Mouse (Mus musculus) adrenal gland, postnatal 14 days (tissue): ENCODE data around the gene Ncoa6. TPM values are rescaled to one million over a fixed set of nuclear protein-coding genes. Genes with fewer than 3 reads are reported as not detected.

Experiments
- DNase-seq: peaks from one replicate; pipeline ENCODE4 v3.0.0; 2021; ENCODE audit warnings: mixed read lengths
- total RNA-seq: library from RNA; stranded (reverse); gene quantifications from 2 replicates; pipeline ENCODE4 v1.2.3, GENCODE M21; 2021

The Ncoa6 gene
- total RNA-seq, 1 experiment from 2014 or later: 39.5 TPM

DNA sequence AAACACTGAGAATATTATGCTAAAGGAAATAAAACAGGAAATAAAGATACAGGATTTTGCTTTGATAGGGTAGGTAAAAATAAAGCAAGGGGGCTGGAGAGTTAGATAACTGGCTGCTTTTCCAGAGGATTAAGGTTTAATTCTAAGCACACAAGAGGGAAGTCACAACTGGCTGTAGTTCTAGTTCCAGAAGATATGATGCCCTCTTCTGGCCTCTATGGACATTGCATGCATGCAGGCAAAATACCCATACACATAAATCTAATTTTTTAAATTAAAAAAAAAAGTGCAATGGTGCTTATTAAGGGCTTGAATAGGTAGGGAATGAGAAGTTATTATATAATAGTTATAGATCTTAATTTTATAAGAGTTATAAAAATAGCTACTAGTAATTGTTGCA is 37.2 kb downstream of the Ncoa6 start:
- DNase-seq: peak; percentile 27

DNA sequence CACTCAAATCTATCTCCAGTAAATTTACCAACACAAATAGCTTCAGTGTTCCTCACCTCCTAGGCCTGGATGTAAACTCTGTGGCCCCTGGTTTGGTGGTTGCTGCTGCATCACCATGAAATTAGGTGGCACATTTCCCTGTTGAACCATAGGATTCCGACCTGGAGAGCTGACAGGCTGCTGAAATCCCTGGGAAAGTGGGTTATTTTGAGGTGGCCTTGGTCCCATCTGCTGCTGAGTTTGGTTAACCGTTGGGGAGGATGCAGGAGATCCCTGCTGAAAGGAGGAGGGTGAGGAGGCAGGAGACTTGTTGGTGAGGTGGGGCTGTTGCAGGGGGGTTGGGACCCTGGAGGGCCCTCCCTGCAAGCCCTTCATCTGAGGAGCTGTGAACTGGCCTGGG is 52.8 kb downstream of the Ncoa6 start:
- no peak for DNase-seq

- DNase-seq: no peak
Observed at GRCm38 (mm10) chr2:155404635-155405034, 69.1 kb downstream of the Ncoa6 start.

DNA sequence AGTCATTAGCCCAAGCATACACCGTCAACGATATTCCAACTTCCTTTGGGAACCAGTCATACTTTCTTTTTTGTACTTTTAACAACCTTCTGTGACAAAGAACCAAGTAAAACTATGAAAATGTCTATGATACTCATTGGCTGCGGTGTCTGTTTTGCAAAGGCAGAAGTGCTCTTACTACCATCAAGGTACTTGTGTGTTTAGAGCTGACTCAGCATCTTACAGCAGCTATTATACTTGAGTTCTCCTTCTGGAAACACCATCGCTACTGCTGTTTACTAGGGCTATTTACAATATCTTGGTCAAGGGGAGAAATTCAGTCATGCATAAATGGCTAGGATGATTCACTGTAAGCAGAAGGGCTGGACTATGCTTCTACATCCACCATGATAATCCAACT is 71.8 kb downstream of the Ncoa6 start:
- DNase-seq: no peak

GRCm38 (mm10) chr2:155400276-155400675 is 73.4 kb downstream of the Ncoa6 start:
- no peak for DNase-seq

DNA sequence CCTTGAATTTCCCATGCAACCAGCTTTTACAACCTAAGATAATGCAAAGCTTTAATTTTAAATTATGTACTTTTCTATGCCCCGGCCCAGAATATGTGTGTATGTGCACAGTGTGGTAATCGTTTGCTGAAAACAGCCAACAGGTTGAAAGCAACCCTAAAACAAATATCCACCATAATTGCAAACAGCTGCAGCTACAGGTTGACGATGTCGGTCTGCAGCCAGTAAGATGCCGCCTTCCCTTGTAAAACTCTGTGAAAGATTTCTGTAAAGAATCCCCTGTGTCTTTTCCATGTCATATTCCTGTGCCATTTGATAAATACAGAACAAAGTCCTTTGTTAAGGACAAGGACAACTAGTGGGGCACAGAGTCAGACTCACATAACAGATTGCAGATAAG is 79.1 kb downstream of the Ncoa6 start:
- no peak for DNase-seq

DNA sequence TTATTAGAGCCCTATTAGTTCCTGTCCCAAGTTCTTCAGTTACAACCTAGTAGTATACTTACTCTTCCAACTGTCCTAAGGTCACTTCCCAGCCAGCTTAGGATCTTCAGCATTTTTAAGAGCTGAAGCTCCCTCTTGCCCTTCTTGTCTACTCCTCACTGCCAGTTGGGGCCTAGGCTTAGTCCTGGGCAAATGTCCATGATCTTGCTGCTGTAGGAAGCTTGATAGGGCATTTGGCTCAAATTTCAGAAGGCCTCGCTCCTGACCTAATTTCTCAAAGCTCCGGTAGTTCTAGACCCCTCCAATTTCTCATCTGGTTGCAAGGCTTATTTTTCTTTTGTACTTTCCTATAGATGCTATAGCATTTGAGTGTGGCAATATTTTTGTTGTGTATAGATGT is 85.1 kb downstream of the Ncoa6 start:
- DNase-seq: peak; percentile 47

DNA sequence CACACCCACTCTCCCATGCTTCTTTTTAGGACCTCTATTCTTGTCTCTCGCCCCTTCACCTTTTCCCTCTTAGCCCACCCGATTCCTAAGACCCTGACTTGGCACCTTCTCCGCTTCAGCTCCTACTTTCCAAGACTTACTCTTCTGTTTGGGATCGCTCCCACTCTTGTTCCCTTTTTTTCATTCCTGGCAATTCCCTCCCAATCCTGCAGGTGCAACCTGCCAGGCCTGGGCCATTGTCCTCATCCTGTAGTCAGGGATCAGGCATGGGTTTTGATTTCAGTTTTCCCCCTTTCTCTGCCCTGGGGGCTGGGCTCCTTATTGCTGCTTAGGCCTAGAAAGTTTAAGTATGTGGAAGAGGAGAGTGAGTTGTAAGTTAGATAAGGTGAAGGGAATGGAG is 86.6 kb downstream of the Ncoa6 start:
- no peak for DNase-seq

- peak; percentile 50 for DNase-seq
Observed at GRCm38 (mm10) chr2:155386534-155386899, 87.2 kb downstream of the Ncoa6 start.

- DNase-seq: no peak
Observed at GRCm38 (mm10) chr2:155385731-155386533, 87.8 kb downstream of the Ncoa6 start.

- peak; percentile 93 for DNase-seq
Observed at GRCm38 (mm10) chr2:155385090-155385489, 88.6 kb downstream of the Ncoa6 start.

- peak; percentile 69 for DNase-seq
Observed at GRCm38 (mm10) chr2:155382791-155383438, 90.8 kb downstream of the Ncoa6 start.

DNA sequence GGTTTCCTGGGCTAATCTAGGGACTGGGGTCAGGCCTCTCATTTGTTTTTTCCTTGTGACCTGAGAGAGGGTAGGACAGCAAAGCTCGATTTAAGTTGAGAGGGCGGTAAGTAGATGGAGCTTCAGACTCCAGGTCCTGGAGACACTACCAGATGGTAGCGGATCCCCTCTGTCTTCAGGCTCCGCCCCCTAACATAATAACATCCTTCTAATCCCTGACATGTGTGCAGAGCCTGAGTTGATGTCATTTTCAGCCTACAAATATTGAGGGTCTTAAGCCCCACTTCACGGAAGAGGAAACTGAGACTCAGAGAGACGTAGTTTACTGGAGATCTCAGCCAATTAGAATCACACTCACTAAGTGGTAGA is 91.4 kb downstream of the Ncoa6 start:
- no peak for DNase-seq

DNA sequence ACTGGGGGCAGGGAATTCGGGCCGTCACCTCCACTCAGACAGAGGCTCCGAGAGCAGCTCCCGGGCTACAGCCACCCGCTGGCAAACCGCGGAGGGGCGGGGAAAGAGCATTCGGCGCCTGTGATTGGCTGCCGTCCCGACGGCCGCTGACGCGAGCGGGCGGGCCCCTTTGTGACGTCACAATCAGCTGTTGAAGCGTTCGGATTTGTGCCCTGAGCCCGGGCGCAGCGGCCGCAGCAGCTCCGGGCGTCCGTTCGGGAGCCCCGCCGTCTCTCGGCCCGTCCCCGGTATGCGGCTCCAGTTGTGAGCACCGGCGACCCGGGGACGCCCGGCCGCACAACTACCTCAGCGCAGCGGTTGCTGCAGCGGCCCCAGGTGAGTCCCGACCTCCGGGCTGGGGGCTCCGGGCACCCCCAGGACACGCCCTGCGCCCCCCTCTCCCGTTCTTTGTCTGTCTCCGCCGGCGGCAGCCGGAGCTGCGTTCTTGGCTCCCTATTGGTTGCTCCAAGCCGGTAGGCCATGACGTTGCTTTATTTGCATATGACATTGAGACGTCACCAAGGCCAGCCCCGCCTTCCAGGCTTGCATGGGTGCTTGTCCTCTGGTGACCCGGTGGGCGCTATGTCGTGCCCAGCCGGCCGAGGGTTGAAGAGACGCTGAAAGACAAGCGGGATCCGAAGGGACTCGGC is 91.9 kb downstream of the Ncoa6 start:
- DNase-seq: peak; percentile 99

DNA sequence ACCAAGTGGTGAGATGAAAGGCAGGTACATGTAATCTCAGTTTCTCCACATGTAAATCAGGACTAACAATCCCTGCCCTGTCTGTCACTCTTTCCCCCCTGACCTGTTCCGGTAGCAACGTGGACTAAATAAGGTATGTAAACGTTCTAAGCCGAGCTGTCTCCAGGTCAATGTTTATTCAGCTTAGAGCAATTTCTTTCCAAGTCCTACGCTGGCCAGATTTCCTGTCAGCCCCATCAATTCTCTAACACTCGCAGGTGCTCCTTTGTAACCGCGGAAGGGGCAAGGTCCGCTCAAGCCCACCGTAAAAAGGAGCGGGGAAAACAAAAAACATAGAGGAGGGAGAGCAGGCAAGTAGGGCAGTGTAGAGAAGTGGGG is 92.6 kb downstream of the Ncoa6 start:
- DNase-seq: no peak

- DNase-seq: peak; percentile 36
Observed at GRCm38 (mm10) chr2:155380261-155381059, 93.2 kb downstream of the Ncoa6 start, which contains the start of gene Trp53inp2. Trp53inp2 (plus strand) TSS chr2:155381059.

DNA sequence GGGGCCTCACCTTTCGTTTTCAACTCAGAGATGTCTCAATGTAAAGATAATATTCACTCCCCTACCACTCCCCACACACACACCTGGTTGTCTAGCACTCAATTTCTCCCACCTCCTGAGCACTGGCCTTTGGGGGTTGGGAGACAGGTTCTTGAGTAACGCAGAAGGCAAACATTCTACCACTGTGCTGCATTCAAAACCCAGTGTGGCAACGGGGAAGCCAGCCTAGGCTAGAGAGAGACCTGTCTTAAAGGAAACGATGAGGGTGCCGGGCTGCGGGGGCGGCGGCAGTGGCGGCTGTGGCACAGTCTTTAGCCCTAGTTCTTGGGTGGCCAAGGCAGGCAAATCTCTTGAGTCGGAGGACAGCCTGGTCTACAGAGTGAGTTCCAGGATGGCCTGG is 97.5 kb downstream of the Ncoa6 start:
- no peak for DNase-seq

GRCm38 (mm10) chr2:155374521-155374920 is 99.2 kb downstream of the Ncoa6 start:
- no peak for DNase-seq

GRCm38 (mm10) chr2:155373886-155374285 is 99.8 kb downstream of the Ncoa6 start:
- DNase-seq: no peak

DNA sequence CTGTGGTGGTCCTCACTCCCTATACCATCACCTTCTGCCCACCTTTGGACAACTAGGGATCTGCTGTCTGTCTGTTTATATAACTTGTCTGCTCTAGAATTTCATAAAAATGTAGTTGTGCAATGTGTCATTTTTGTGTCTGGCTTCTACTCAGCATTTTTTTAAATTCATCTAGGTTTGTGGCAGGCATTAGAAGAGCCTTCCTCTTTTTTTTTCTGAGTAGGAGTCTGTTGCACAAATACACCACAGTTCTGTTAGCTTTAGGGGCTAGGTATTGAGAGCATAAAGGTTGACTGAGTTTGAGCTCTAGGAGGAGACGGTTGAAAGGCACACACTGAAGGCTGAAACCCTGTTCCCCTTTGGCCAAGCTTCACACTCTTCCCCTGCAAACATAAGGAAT is 100.4 kb downstream of the Ncoa6 start:
- no peak for DNase-seq

GRCm38 (mm10) chr2:155372451-155372850 is 101.2 kb downstream of the Ncoa6 start:
- no peak for DNase-seq

DNA sequence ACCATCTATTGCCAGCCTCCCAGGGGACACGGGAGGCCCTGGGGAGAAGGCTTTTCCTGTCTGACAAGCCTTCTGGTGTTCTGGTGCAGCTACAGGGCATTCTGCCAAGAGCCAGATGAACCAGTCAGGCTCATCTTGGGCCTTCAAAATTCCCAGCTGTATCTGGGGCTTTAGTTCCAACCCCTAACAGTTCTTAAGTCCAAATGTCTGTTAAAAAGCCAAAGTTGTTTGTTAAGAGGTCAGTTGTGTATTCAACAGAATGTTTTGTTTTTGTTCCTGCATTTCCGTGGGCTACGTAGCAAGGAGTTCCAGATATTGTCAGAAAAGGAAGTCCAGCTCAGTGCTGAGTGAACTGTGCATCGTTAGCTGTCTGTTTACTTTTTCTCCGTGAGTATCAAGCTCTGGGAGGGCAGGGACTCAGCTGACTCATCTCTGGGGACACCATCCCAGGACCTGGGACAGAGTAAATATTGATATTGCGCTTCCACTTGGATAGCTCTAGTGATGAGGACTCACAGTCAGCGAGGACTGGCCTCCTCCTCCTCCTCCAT is 104.3 kb downstream of the Ncoa6 start:
- peak; percentile 77 for DNase-seq
